Comparison of ENCODE assay signal across 11 mouse cellular contexts in genomic region chr12:38114990-38115615, GRCm38 (mm10).
DNase-seq lines count a peak whose midpoint lies in the region; ATAC-seq and TF ChIP-seq lines count a peak whose summit lies in the region.
"Had no signal": no experiment of that assay in that cellular context is flagged by ENCODE, and none has a peak within 500 bp of the region (broad histone marks: within the 10 kb centered on the region; RNA-seq: fewer than 3 reads in every experiment).

No protein-coding gene starts in this region.

- no peaks in the 10 kb centered on the region for H3K36me3 ChIP-seq in heart, adult 2 months (ENCODE audit: control insufficient read depth, insufficient read depth, low read length)
- H3K36me3 ChIP-seq in midbrain, embryonic 12.5 days: no peaks in the 10 kb centered on the region
- no peaks in the 10 kb centered on the region for H3K36me3 ChIP-seq in midbrain, embryonic 16.5 days (ENCODE audit: control insufficient read depth, insufficient read depth, low read length)
- H3K36me3 ChIP-seq in hindbrain, embryonic 12.5 days: no peaks in the 10 kb centered on the region
- no peaks in the 10 kb centered on the region for H3K36me3 ChIP-seq in stomach, postnatal 0 days (ENCODE audit: control insufficient read depth, insufficient read depth, low read length)
- H3K36me3 ChIP-seq: embryonic facial prominence, embryonic 12.5 days had no signal

- no peak for TF ChIP-seq EP300 in heart, adult 2 months (IDR thresholded peaks at IDR 0.05; ENCODE audit: insufficient read depth, low read depth, low read length)
- no peak for TF ChIP-seq EP300 in stomach, postnatal 0 days (optimal IDR thresholded peaks at IDR 0.05)

- TF ChIP-seq CTCF in heart, adult 2 months (IDR thresholded peaks at IDR 0.05): peak; percentile 74
- TF ChIP-seq CTCF in stomach, postnatal 0 days (IDR thresholded peaks at IDR 0.05; ENCODE audit: low read depth): peak; percentile 82

- H3K9me3 ChIP-seq in midbrain, embryonic 12.5 days: no peaks in the 10 kb centered on the region
- H3K9me3 ChIP-seq in midbrain, embryonic 16.5 days (replicated peaks; ENCODE audit: control insufficient read depth, low read length, poor library complexity, severe bottlenecking): no peaks in the 10 kb centered on the region
- no peaks in the 10 kb centered on the region for H3K9me3 ChIP-seq in hindbrain, embryonic 12.5 days (replicated peaks)
- no peaks in the 10 kb centered on the region for H3K9me3 ChIP-seq in stomach, postnatal 0 days (ENCODE audit: control insufficient read depth, low read length)
- H3K9me3 ChIP-seq: embryonic facial prominence, embryonic 12.5 days had no signal

- WGBS in heart, adult 2 months: 67% methylated on average over 1 of the region's 1 CpGs
- 70% methylated on average over 1 of the region's 1 CpGs for WGBS in midbrain, embryonic 12.5 days
- 67% methylated on average over 1 of the region's 1 CpGs for WGBS in midbrain, embryonic 16.5 days
- 72% methylated on average over 1 of the region's 1 CpGs for WGBS in hindbrain, embryonic 12.5 days
- 67% methylated on average over 1 of the region's 1 CpGs for WGBS in stomach, postnatal 0 days

- H3K4me2 ChIP-seq in midbrain, embryonic 12.5 days (replicated peaks): no peak overlapping the region
- no peak overlapping the region for H3K4me2 ChIP-seq in midbrain, embryonic 16.5 days (ENCODE audit: low read length)
- no peak overlapping the region for H3K4me2 ChIP-seq in hindbrain, embryonic 12.5 days (replicated peaks)
- H3K4me2 ChIP-seq in stomach, postnatal 0 days (replicated peaks; ENCODE audit: low read depth): no peak overlapping the region
- H3K4me2 ChIP-seq: embryonic facial prominence, embryonic 12.5 days had no signal

- no peak overlapping the region for H3K27ac ChIP-seq in heart, adult 2 months
- H3K27ac ChIP-seq in midbrain, embryonic 12.5 days (replicated peaks): no peak overlapping the region
- no peak overlapping the region for H3K27ac ChIP-seq in midbrain, embryonic 16.5 days (ENCODE audit: low read length)
- H3K27ac ChIP-seq in hindbrain, embryonic 12.5 days: no peak overlapping the region
- no peak overlapping the region for H3K27ac ChIP-seq in stomach, postnatal 0 days (replicated peaks)
- H3K27ac ChIP-seq: embryonic facial prominence, embryonic 12.5 days; macrophage had no signal

- TF ChIP-seq POLR2A in heart, adult 2 months (IDR thresholded peaks at IDR 0.05; ENCODE audit: insufficient read depth, low read depth, low read length): no peak

- intact Hi-C loops in heart, adult 2 months (cut with DNase I): loop anchor here (5.0 kb wide), 1 partner anchor 343 kb away; no protein-coding TSS in a partner anchor
- intact Hi-C loops in gastrocnemius, postnatal 14 days (cut with DNase I; ENCODE audit: low total_unique reads): loop anchor here (5.0 kb wide), 1 partner anchor 338 kb away; no protein-coding TSS in a partner anchor

- no peaks in the 10 kb centered on the region for H3K4me1 ChIP-seq in heart, adult 2 months (ENCODE audit: control insufficient read depth, insufficient read depth, low read length)
- H3K4me1 ChIP-seq in midbrain, embryonic 12.5 days: no peaks in the 10 kb centered on the region
- H3K4me1 ChIP-seq in midbrain, embryonic 16.5 days (ENCODE audit: control insufficient read depth, insufficient read depth, low read length): no peaks in the 10 kb centered on the region
- H3K4me1 ChIP-seq in hindbrain, embryonic 12.5 days: no peaks in the 10 kb centered on the region
- no peaks in the 10 kb centered on the region for H3K4me1 ChIP-seq in stomach, postnatal 0 days (replicated peaks; ENCODE audit: control insufficient read depth, insufficient read depth)
- H3K4me1 ChIP-seq: embryonic facial prominence, embryonic 12.5 days had no signal

- H3K9ac ChIP-seq in heart, adult 2 months (ENCODE audit: low read depth, low read length): no peak overlapping the region
- H3K9ac ChIP-seq in midbrain, embryonic 12.5 days (replicated peaks): no peak overlapping the region
- H3K9ac ChIP-seq in midbrain, embryonic 16.5 days (ENCODE audit: low read depth, low read length): no peak overlapping the region
- no peak overlapping the region for H3K9ac ChIP-seq in hindbrain, embryonic 12.5 days
- H3K9ac ChIP-seq in stomach, postnatal 0 days (ENCODE audit: low read length): no peak overlapping the region
- H3K9ac ChIP-seq: embryonic facial prominence, embryonic 12.5 days had no signal

- peak; percentile 78 for ATAC-seq in midbrain, embryonic 12.5 days (ENCODE audit: low FRiP score, low read depth)
- ATAC-seq in midbrain, embryonic 16.5 days: no peak
- peak; percentile 56 for ATAC-seq in hindbrain, embryonic 12.5 days (ENCODE audit: low FRiP score)
- ATAC-seq in stomach, postnatal 0 days (ENCODE audit: low FRiP score, low TSS enrichment): no peak
- ATAC-seq: Patski had no signal

- no peaks in the 10 kb centered on the region for H3K27me3 ChIP-seq in heart, adult 2 months (ENCODE audit: control insufficient read depth, insufficient read depth, low read length)
- H3K27me3 ChIP-seq in midbrain, embryonic 12.5 days: no peaks in the 10 kb centered on the region
- no peaks in the 10 kb centered on the region for H3K27me3 ChIP-seq in midbrain, embryonic 16.5 days (ENCODE audit: control insufficient read depth, insufficient read depth, low read depth, low read length)
- H3K27me3 ChIP-seq in hindbrain, embryonic 12.5 days: no peaks in the 10 kb centered on the region
- H3K27me3 ChIP-seq in stomach, postnatal 0 days (ENCODE audit: control insufficient read depth, insufficient read depth, low read length): no peaks in the 10 kb centered on the region
- H3K27me3 ChIP-seq: embryonic facial prominence, embryonic 12.5 days had no signal

- no peak overlapping the region for H3K4me3 ChIP-seq in heart, adult 2 months
- no peak overlapping the region for H3K4me3 ChIP-seq in midbrain, embryonic 12.5 days
- H3K4me3 ChIP-seq in midbrain, embryonic 16.5 days (ENCODE audit: low read depth, low read length): no peak overlapping the region
- no peak overlapping the region for H3K4me3 ChIP-seq in hindbrain, embryonic 12.5 days
- H3K4me3 ChIP-seq in stomach, postnatal 0 days (ENCODE audit: low read depth, low read length): no peak overlapping the region
- H3K4me3 ChIP-seq: embryonic facial prominence, embryonic 12.5 days had no signal

- DNase-seq in heart, adult 2 months: no peak
- no peak for DNase-seq in heart, adult 11 months
- no peak for DNase-seq in stomach, postnatal 0 days (ENCODE audit: low spot score)
- DNase-seq in gastrocnemius, postnatal 14 days: no peak
- DNase-seq in ovary, postnatal 14 days (ENCODE audit: low spot score): no peak

- H3K79me2 ChIP-seq in heart, adult 2 months (replicated peaks; ENCODE audit: control insufficient read depth, insufficient read depth, low read length): no peaks in the 10 kb centered on the region

Comparison
In these comparisons a context has a peak if more than half of its experiments do, and no peak if none do; other contexts are left out.
1. ATAC-seq: peak in midbrain, embryonic 12.5 days (single experiment) and hindbrain, embryonic 12.5 days (single experiment); none in midbrain, embryonic 16.5 days (single experiment) and stomach, postnatal 0 days (single experiment).